Mouse (Mus musculus) lung, postnatal 25 days (tissue): ENCODE results near the gene Fam149a.

Experiments
- DNase-seq: peaks from one replicate; pipeline ENCODE4 v3.0.0; 2022; ENCODE audit warnings: low spot score

Gene Fam149a

DNA sequence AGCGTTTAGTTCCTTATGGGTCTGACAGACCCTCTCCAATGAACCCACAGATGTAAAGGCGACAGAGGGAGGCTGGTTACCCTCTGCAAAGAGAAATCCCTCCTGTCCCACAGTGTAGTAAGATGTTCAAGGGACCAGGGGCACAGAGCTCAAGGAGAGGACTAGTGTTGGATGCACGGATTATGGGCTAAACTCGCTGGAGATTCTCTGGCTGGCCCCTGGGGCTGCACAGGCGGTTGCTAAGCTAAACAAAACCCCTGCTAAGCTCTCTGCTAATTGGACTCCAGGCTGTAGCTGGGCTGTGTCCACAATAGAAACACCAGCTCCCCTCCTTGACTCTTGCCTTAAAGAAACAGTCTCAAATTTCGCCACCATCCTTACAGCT, at the start of gene Fam149a:
Fam149a (minus strand) TSS at position 329 of the 385 bp plus-strand sequence.
- no peak for DNase-seq

DNA sequence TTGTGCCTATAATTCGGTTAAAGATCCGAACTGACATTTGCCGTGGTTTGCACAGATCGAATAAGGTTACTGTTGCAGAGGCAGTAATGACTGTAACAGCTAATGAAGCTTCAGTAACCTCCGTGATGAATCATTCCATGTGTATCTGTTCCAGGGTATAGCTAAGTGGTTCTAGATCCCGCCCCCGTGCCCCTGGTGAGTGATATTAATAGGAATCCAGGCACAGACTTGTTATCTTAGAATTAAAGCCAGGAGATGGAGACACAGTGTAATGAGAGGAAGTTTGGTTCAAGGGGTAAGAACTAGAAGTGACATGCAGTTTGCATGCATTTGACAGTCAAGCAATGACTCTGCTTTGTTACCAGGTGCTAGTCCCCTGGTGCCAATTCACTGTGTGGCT, 38.1 kb upstream of the Fam149a start:
- no peak for DNase-seq

DNA sequence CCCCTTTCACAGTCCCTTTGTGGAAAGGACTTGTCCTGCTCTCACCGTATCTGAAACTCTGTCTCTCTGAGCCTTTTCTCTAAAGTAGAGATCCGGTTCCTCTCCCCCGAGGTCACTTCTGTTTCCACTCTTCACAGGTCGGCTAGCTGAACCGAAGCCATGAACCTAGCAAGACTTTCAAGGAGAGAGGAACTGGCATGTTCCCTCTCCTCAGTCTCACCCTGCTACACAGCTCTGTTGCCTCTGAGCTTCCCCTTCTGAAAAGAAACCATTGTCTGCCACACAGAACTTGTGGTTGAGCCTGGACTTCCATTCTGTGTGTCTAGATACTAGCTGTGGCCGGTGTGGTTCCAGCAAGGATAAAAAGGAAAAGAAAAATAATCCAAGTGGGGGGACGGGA, 32.9 kb upstream of the Fam149a start:
- peak; percentile 3 for DNase-seq

DNA sequence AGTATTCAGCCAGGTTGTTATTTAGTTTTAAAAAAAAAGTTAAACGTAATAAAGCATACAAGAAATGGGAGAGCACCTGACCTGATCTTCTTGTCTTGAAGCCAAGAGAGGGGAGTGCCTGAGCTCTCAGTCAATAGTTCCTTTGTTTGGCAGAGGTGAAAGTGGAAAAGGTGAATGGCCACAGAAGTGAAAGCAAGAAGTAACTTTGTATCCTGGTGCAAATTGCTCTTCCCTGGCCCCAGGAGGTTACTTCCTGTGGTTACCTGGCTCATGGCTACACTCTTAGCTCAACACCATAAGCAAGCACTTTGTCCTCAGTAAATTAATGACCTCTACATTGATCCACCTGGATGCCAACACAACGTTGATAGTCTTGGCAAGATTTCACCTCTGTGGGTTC, 28.8 kb upstream of the Fam149a start, which contains the start of gene Tlr3:
Tlr3 (minus strand) TSS at position 199 of the 400 bp plus-strand sequence.
- peak; percentile 15 for DNase-seq

DNA sequence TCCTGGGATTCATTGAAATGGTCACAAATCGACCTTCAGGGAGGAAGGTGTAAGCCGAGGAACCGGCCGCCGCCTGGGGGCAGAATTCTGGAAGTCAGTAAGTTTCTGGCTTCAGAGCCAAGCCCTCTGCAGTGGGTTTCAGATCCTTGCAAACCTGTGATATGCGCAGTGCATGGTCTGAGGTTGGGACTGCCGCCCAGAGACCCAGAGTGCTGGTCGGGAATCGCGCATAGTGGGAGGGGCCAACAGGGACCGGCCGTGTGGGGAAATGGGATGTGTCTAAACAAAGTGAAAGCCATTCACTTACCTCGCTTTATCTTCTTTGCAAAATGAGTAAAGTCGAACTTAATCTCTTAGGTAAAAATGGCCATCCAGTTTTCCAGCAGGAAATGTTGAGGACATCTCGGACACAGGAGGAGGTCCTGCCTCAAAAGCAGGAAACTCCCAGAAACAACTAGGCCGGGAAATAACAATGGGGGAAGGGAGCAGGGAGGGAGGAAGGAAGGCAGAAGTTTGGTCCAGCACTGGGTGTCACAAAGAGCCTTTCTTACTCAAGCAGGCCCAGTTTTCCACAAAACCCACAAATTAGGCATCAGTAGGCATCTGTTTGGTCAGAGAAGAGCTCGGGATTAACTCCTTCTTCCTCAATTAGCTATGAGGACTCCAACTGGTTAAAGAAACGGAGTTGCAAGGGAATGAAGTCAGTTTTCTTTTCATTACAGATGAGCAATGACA, 28.2 kb upstream of the Fam149a start:
- peak; percentile 77 for DNase-seq

DNA sequence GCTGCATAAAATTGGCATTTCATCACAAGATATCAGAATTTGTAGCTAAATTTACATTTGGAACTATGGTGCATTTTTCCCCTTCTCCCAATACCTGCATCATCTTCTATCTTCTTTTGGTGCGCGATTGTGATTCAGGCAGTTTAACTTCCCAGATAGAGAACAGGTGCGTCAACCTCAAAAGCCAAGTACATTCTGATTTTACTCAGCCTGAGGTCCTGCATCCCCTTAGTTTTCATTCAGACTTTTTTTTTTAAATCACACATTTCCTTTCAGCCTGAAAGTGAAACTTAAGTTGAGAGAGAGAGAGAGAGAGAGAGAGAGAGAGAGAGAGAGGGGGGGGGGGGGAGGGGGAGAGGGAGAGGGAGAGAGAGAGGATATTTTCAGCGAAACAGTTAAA, 27.6 kb upstream of the Fam149a start:
- no peak for DNase-seq

DNA sequence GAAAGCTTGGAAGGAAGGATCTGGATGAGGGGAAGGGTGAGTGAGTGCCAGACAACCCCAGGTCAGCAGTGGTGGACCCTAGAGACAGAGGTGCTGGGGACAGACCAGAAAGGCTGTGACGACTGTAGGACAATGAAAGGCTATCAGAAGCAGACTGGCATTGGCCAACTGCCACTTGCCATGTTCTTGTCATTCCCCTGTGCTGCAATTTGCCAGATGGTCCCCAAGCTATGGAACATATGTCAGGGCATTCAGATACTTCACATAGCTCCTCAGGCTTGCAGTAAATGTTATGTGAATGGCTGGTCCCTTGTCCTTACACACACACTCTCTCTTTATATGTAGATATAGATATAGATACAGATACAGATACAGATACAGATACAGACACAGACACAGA, 1.2 kb upstream of the Fam149a start:
- DNase-seq = no peak

DNA sequence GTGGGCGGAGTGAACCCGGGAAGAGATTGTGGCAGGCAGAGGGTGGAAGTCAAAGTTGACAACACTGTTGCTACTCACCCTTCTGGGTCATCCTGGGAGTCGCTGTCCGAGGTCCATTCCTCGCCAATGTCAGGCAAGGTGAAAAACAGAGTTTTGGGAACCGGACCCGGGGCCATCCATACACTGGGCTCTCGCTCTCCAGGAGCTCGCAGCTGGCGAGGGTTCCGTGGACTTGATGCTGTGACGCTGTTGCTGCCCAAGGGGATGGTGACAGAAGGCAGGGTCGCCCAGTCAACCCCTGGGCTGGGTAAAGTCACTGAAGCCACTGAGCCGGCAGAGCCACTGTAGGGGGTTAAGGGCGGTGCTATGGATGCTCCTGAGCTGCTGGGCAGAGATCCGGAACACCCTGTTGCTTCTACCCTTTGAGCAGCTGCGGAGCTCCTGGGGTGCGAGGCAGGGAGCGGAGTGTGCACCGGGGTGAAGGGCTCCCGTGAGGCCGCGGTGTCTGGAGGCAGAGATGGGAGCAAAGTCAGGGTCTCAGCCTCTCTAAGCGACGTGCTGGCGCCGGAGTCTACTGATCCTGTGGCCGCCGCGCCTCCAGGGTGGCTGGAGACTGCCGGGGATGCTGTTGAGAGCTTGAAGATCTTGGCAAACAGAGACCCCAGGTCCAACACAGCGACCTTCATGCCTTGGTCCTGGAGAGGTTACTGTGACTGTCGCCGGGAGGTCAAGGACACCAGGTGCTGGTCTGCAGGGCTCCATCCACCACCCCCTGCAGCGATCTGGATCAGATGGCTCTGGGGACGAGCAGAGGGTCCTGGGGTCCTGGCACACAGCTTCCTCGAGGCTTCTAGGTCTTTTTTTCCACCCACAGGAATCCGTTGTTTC, 772 bp downstream of the Fam149a start:
- no peak for DNase-seq

DNA sequence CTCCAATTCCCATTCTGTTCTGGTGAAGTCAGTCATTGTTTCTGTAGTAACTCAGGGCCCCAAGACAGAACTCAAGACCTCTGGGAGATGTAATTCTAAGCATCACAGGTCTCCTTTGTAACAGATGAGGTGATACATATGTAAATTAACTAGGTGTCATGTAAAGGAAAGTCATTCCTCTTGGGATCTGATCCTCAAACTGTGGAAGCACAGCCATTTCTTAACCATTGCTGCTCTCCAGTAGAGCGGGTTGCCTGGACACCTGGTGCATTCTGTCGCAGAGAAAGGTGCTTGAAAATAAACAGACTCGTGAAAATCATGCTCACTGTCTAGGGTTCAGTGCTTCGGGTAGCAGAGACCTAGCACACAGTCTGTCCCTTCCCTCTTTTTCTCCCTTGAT, 1.5 kb downstream of the Fam149a start:
- no peak for DNase-seq

DNA sequence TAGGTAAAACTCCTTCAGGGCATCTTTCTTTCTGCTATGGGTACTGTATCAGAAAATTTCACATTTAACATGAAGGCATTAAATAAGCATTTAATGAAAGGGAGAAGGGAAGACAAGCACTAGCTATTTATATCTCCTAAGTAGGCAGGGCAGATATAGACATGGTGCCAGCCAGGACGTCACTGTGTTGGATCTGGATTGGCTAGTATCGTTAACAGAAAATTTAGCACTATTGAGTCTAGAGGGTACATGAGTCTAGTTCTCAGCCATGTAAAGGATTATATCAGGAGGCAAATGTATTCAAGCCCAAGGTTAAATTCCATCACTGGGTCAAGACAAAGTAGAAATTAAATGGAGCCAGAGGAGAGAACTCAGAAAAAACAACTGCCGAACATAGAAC, 8.0 kb downstream of the Fam149a start:
- DNase-seq = no peak

DNA sequence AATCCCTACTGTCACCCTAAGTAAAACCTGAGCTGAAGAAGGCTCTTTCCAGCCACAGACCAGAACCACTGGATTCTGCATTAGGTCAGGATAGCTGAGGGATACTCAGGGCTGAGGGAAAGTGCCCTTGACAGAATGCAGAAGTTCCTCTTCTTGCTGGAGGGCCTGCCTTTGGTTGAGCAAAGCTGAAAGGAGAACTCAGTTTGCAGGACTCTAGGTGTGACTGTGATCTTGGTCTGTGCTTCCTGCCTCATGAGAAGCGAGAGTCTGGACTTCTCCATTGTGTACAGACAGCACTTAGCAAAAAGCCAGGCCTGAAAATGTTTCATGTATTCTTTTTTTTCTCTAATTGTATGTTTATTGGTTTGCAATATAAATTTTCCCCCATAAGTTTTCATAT, 14.9 kb downstream of the Fam149a start:
- DNase-seq = no peak

DNA sequence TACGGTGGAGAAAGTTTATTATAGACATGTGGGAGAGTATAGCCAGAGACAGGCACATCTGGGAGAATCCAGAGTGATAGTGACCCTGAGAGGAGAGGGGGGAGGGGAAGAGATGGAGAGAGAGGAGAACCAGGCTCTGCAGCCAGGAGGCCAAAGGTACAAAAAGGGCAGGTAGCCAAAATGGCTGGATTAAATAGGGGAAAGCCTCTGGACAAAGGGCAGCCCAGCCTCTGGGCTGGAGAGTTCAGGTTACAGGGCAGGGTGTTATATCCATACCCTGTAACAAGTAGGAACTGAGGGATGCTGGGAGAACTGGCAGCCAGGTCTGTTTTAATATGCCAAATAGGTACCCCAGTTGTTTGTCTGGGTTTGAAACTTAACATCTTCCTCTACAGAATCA, 18.9 kb downstream of the Fam149a start:
- DNase-seq = no peak

DNA sequence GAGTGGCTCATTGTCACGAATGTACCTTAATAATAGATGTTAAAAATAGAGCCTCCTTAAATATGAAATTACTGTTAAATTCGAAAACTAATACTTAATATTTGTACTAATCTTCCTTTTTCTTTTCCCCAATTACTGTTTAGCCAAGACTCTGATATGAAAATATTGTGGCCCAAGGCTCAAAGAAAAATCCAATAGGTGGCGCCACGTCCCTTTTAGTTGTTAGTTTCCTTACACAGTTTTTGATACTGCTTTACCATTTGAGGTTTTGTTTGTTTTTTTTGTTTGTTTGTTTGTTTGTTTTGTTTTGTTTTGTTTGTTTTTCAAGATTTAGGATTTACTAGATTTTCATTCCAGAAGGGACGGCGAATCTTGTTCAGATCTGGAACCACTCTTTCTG, 19.8 kb downstream of the Fam149a start:
- DNase-seq = no peak

DNA sequence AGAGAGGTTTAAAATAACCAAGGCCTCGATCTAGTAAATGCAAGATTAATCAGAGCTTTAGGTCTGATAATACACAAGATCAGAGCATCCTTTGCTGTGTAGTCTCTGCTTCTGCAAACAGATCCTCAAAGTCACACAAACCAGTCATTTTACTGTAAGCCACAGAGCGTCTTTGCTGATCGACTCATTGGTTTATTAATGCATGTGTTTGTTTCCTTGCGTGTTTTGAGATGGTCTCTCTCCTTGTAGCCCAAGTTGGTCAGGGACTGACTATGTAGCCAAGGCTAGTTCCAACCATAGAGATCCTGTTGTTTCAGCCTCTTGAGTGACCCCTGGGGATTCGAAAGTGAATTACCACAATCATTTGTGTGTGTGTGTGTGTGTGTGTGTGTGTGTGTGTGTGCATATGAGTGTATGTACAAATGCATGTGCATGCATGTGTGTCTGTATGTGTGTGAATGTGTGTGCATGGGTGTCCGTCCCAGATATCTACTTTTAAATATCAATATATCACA, 22.9 kb downstream of the Fam149a start:
- no peak for DNase-seq

DNA sequence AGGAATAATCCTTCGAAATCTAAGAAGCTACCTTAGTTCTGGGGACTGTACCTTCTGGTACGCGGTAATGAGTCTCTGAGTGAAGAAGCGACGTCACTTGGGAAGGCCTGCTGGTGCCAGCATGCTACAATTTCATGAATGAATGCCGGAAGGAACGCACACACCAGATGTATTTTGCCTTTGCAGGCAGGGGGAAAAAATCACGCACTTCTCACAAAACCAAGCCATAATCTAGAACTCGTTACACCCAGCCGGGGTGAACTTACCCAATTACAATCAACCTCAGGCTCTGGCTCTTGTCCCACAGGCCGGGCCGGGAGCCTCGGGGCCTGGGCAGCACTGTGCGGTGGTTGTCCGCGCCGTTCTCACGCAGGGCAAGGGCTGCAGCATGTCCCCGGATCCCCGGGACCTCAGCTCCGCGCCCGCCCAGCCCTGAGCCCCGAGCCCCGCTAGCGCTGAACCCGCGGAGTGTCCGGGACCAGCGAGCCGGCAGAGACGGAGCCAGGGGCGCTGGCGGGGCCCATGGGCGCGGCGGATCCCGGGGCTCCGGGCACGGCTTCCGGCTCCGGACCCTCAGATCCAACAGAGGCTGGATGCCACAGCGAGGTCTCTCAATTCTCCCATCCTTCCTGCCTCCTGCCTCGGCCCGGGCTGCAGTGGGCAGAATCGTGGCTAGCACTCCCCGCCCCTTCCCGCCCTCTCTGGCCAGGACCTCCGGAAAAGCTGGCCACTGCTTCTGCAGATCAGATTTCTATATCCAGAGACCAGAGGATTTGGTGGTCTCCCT, 23.8 kb downstream of the Fam149a start:
- no peak for DNase-seq

DNA sequence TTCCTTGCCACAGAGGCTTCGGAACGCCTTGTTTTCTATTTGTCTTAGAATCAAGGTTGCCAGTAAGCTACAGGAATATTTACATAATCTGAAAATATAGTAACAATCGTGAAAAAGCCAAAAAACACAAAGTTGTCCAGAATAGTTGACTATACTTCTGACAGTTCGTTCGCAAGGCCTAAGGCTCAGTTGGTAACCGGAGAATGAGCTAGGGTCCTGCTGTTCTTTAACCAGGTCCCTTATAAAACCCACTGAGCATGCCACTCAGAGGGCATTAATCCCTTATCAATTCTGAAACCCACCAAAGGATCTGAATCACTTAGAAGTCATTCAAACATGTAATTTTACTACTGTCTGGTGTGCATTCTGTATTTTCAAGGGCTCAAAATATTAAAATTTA, 26.3 kb downstream of the Fam149a start:
- DNase-seq = no peak

DNA sequence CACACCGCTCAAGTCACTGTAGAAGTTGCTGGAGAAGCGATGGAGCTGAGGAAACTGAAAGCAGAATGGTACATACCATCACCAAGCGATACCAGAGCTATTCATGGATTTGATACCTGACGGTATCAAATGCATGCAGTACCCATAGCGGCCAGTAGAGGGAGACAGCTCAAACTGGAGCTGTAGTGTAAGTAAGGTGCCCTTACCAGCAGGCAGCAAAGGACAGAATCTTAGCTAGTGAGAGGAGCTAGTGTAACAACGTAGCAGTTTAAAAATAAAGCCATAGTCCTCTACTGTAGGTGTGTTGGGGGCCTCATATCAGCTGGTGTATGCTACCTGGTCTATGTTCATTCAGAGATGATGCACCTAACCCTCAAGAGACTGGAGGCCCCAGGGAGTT, 37.1 kb downstream of the Fam149a start:
- DNase-seq = peak; percentile 62

DNA sequence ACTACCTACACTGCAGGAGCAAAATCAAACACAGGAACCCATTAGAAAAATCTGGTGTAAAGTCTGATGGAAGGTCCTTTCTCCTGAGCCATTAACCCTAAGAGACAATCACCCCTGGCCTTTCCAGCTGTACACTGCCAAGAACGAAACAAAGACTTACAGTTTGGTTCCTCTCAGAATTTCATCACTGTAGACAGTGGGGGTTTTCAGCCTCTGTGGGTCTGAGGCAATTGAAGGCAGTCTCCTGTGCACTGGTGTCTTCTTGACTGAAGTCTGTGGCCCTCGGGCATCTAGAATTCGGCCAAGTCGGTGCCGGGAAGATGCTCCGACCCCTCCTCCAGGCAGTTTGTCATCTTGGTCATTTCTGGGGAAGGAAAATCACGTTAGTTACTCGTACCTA, 37.8 kb downstream of the Fam149a start:
- no peak for DNase-seq

DNA sequence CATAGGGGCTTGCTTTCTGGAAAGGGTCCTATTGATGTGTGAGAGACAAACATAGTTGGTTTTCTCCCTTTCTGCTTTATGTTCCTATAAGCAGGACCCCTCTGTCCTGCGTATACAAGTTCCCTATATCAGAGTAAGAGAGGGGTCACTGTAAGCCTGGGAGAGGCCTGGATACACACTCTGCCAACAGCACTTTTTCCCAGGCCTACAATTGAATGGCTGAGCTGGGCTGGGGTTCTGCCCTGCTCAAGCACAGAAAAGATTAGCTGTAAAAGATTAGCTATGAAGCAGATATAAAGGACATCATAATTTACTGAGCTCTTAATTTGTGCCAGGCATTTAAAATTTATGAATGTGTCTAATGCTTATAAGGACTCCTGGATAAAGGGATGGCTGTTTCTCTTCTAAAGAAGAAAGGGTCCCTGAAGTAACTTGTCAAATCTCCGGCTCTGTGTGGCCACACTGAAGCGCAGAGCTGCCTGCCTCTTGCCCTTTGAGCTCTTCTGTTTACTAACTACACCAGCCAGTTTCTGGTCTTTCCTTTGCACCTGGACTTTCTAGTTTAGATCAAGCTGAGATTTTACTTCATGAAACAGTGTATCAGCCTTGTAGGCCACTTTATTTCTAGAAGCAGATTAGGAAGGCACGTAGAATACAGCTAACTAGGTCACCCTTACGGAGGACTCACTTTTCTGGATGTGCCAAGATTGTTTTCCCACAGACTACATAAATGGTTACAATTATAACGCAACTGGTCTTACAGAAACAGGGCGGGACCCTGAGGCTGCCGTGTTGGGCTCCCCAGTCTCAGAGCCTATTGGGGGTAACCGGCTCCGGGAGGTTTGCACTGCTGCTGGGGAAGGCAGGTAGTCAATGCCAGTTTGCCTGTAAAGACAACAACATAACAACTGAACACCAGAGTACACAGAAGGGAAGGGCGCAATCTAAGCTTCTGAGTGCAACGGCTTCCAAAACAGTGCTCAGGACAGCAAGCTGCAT, 40.2 kb downstream of the Fam149a start:
- DNase-seq = no peak

DNA sequence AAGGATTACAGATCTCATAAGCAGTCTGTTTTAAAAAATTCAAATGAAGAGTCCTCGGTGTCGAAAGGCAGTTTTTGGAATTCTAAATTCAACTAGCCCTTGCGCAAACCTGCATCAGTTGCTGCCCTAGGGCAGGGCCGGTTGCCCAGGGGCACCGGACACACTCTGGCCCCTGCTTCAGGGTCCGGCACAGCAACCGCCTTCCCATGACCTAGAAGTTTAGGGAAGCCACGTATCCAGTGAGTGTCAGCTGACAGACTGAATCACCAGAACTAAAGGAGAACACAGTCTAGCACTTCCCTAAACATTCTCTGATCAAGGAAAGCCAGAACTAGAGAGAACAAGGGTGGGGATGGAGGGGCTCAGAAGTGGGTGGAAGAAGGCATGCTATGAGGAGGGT, 48.6 kb downstream of the Fam149a start:
- peak; percentile 38 for DNase-seq
